Mouse (Mus musculus) midbrain, embryonic 16.5 days (tissue): ENCODE data around the gene Rnps1. TPM values are rescaled to one million over a fixed set of nuclear protein-coding genes. Genes with fewer than 3 reads are reported as not detected.
"Not testable (repeated sequence)": the region's sequence is repeated elsewhere in the genome, so short reads cannot be mapped to it uniquely, and the experiment has no call there.

Experiments used
- ATAC-seq: fragments of 200-750 bp; cut with Nextera tagmentation; 2 replicates; pipeline ENCODE4 v1.8.0; 2017; ENCODE audit warnings: moderate TSS enrichment
- H3K27ac ChIP-seq: fragments of 300-500 bp; sonication (generic); 2 replicates; pipeline ENCODE4 v1.5.1; 2014; ENCODE audit warnings: mild to moderate bottlenecking, low read length, mixed read lengths
- H3K27me3 ChIP-seq: fragments of 300-500 bp; sonication (generic); 2 replicates; pipeline ENCODE4 v1.6.1; 2014; ENCODE audit warnings: low read depth, low read length, mixed read lengths; ENCODE audit not compliant: control insufficient read depth, insufficient read depth
- H3K36me3 ChIP-seq: fragments of 300-500 bp; sonication (generic); 2 replicates; pipeline ENCODE4 v1.6.1; 2014; ENCODE audit warnings: mild to moderate bottlenecking, low read length, moderate library complexity, mixed read lengths; ENCODE audit not compliant: control insufficient read depth, insufficient read depth
- H3K4me1 ChIP-seq: fragments of 300-500 bp; sonication (generic); 2 replicates; pipeline ENCODE4 v1.6.1; 2014; ENCODE audit warnings: mild to moderate bottlenecking, low read length, mixed read lengths; ENCODE audit not compliant: control insufficient read depth, insufficient read depth
- H3K4me2 ChIP-seq: fragments of 300-500 bp; sonication (generic); 2 replicates; pipeline ENCODE4 v1.6.1; 2014; ENCODE audit warnings: mild to moderate bottlenecking, low read length, mixed read lengths
- H3K4me3 ChIP-seq: fragments of 300-500 bp; sonication (generic); 2 replicates; pipeline ENCODE4 v1.5.1; 2014; ENCODE audit warnings: low read depth, mild to moderate bottlenecking, low read length, moderate library complexity, mixed read lengths
- H3K9ac ChIP-seq: fragments of 300-500 bp; sonication (generic); 2 replicates; pipeline ENCODE4 v1.6.1; 2014; ENCODE audit warnings: low read depth, low read length, mixed read lengths
- H3K9me3 ChIP-seq: fragments of 300-500 bp; sonication (generic); replicated peaks from 2 replicates; pipeline ENCODE4 v1.6.1; 2014; ENCODE audit warnings: mild to moderate bottlenecking, low read length, mixed read lengths; ENCODE audit not compliant: control insufficient read depth, poor library complexity, severe bottlenecking
- WGBS: fragments of 180-500 bp; shearing (Covaris S2); extraction: QIAGEN DNeasy Blood & Tissue Kit; methylation state at CpG from one replicate; pipeline ENCODE4 v1.1.7; 2014; 5-methylcytosine and 5-hydroxymethylcytosine counted together
- polyA plus RNA-seq: library from polyadenylated mRNA; unstranded; fragments of >200 nt; fragmentation: Nextera tagmentation; extraction: Ambion mirVana; gene quantifications from 2 replicates; pipeline ENCODE4 v1.2.1, GENCODE M21; 2015

Gene Rnps1
- polyA plus RNA-seq, 1 experiment from 2014 or later, result 365 TPM

GRCm38 (mm10) chr17:24425326-24425725 is 11.0 kb downstream of the Rnps1 start:
- not testable (repeated sequence) for H3K4me3 ChIP-seq, H3K27me3 ChIP-seq, H3K4me2 ChIP-seq, H3K27ac ChIP-seq, H3K9ac ChIP-seq, H3K9me3 ChIP-seq, ATAC-seq
- Histone ChIP-seq H3K36me3 (peaks cover 33% of the 10 kb centered on the region), H3K4me1 (peaks cover 11% of the 10 kb centered on the region; the same call in 1 of the 2 replicates)
- 93% methylated on average over 4 of the region's 8 CpGs for WGBS

GRCm38 (mm10) chr17:24425905-24426304 is 11.5 kb downstream of the Rnps1 start:
- H3K36me3 ChIP-seq, result peaks cover 28% of the 10 kb centered on the region
- H3K9ac ChIP-seq, result no peak overlapping the region
- no peak overlapping the region for H3K4me3 ChIP-seq
- H3K4me2 ChIP-seq, result no peak overlapping the region; the same call in 1 of the 2 replicates
- H3K9me3 ChIP-seq, result no peaks in the 10 kb centered on the region
- H3K27ac ChIP-seq, result no peak overlapping the region
- ATAC-seq, result no peak
- peaks cover 11% of the 10 kb centered on the region; the same call in 1 of the 2 replicates for H3K4me1 ChIP-seq
- WGBS, result 91% methylated on average over 7 of the region's 7 CpGs
- H3K27me3 ChIP-seq, result no peaks in the 10 kb centered on the region

GRCm38 (mm10) chr17:24426471-24427169 is 12.3 kb downstream of the Rnps1 start, which contains the start of gene Eci1:
Gene Eci1 (plus strand): TSS chr17:24426641.
- no peaks in the 10 kb centered on the region for H3K9me3 ChIP-seq

GRCm38 (mm10) chr17:24427170-24427557 is 12.8 kb downstream of the Rnps1 start:
- no peak for ATAC-seq
- Histone ChIP-seq H3K36me3 (peaks cover 20% of the 10 kb centered on the region), H3K27ac (peak overlapping the region; percentile 92; the same call in 1 of the 2 replicates), H3K4me3 (peak overlapping the region; percentile 65), H3K4me1 (peaks cover 11% of the 10 kb centered on the region; the same call in 1 of the 2 replicates), H3K4me2 (peak overlapping the region; percentile 68), H3K9me3 (no peaks in the 10 kb centered on the region), H3K9ac (peak overlapping the region; percentile 88; the same call in 1 of the 2 replicates), H3K27me3 (no peaks in the 10 kb centered on the region)
- WGBS, result 5% methylated on average over 8 of the region's 8 CpGs

More at GRCm38 (mm10) chr17:24426471-24427169, 12.3 kb downstream of the Rnps1 start, which contains the start of gene Eci1:
- peak within 1 kb of the TSS; percentile 68 for H3K4me2 ChIP-seq
- H3K27me3 ChIP-seq, result no peaks in the 10 kb centered on the region
- H3K4me1 ChIP-seq, result peaks cover 11% of the 10 kb centered on the region; the same call in 1 of the 2 replicates
- H3K4me3 ChIP-seq, result peak within 1 kb of the TSS; percentile 65
- H3K27ac ChIP-seq, result peak within 1 kb of the TSS; percentile 92
- H3K36me3 ChIP-seq, result peaks cover 21% of the 10 kb centered on the region
- peak within 1 kb of the TSS; percentile 88 for H3K9ac ChIP-seq
- peak; percentile 95 for ATAC-seq
- under 1% methylated on average over 45 of the region's 48 CpGs for WGBS

GRCm38 (mm10) chr17:24429201-24429983 is 15.0 kb downstream of the Rnps1 start:
- no peak for ATAC-seq
- H3K9ac ChIP-seq, result no peak overlapping the region
- H3K9me3 ChIP-seq, result no peaks in the 10 kb centered on the region
- H3K4me3 ChIP-seq, result no peak overlapping the region
- H3K4me2 ChIP-seq, result no peak overlapping the region
- WGBS, result 76% methylated on average over 14 of the region's 14 CpGs
- H3K27ac ChIP-seq, result no peak overlapping the region
- peaks cover 8% of the 10 kb centered on the region; the same call in 1 of the 2 replicates for H3K36me3 ChIP-seq
- peaks cover 11% of the 10 kb centered on the region; the same call in 1 of the 2 replicates for H3K4me1 ChIP-seq
- no peaks in the 10 kb centered on the region for H3K27me3 ChIP-seq

GRCm38 (mm10) chr17:24437016-24437415 is 22.7 kb downstream of the Rnps1 start:
- Histone ChIP-seq H3K36me3 (peaks cover 10% of the 10 kb centered on the region), H3K4me3 (no peak overlapping the region), H3K4me2 (no peak overlapping the region), H3K9ac (no peak overlapping the region), H3K27me3 (no peaks in the 10 kb centered on the region), H3K4me1 (no peaks in the 10 kb centered on the region), H3K27ac (no peak overlapping the region), H3K9me3 (no peaks in the 10 kb centered on the region)
- peak; percentile 43; the same call in 1 of the 2 replicates for ATAC-seq
- 76% methylated on average over 5 of the region's 5 CpGs for WGBS

GRCm38 (mm10) chr17:24440377-24440776 is 26.0 kb downstream of the Rnps1 start:
- Histone ChIP-seq H3K4me3 (no peak overlapping the region), H3K4me1 (no peaks in the 10 kb centered on the region), H3K27ac (no peak overlapping the region), H3K36me3 (peaks cover 36% of the 10 kb centered on the region), H3K27me3 (no peaks in the 10 kb centered on the region), H3K4me2 (no peak overlapping the region), H3K9ac (no peak overlapping the region), H3K9me3 (no peaks in the 10 kb centered on the region)
- WGBS, result 94% methylated on average over 8 of the region's 8 CpGs
- no peak for ATAC-seq

GRCm38 (mm10) chr17:24441148-24441547 is 26.8 kb downstream of the Rnps1 start:
- H3K4me2 ChIP-seq, result no peak overlapping the region
- H3K27me3 ChIP-seq, result no peaks in the 10 kb centered on the region
- H3K36me3 ChIP-seq, result peaks cover 43% of the 10 kb centered on the region
- ATAC-seq, result no peak
- H3K4me3 ChIP-seq, result no peak overlapping the region
- 49% methylated on average over 2 of the region's 2 CpGs for WGBS
- H3K4me1 ChIP-seq, result no peaks in the 10 kb centered on the region
- H3K9me3 ChIP-seq, result no peaks in the 10 kb centered on the region
- H3K27ac ChIP-seq, result no peak overlapping the region
- no peak overlapping the region for H3K9ac ChIP-seq
